Mouse (Mus musculus) layer of hippocampus, postnatal 10 days (tissue): ENCODE data around the gene Aagab. TPM values are rescaled to one million over a fixed set of nuclear protein-coding genes. Genes with fewer than 3 reads are reported as not detected.
A peak's percentile ranks its signal among the peaks of the same experiment; 100 is the strongest.

ENCODE experiments used
- DNase-seq, 2 experiments: peaks; one replicate each; pipeline ENCODE4 v3.0.0; 2021; ENCODE audit warnings: low spot score in 2 of 2
- total RNA-seq, 2 experiments: library from RNA; stranded (reverse); gene quantifications; 2 replicates each; pipeline ENCODE4 v1.2.3; 2021

The Aagab gene
- total RNA-seq, 2 experiments from 2014 or later, result 47.9 to 52.6 TPM

DNA sequence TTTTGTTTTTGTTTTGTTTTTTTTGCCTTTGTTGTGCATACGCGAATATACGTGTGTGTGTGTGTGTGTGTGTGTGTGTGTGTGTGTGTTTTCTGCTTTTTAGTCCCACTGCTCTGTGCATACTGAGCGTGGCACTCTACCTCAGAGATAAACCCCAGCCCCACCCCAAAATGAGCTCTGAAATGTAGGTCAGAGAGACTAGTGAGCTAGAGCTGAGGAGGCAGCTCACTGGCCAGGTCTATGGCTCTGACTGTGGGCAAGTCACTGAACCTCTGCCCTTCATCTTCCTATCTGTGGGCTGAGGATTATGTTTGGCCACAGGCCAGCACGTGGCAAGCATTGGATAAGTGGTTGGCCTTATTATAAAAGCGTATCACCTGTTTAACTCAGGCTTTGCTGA is 1.4 kb downstream of the Aagab start:
- DNase-seq, result no peak

DNA sequence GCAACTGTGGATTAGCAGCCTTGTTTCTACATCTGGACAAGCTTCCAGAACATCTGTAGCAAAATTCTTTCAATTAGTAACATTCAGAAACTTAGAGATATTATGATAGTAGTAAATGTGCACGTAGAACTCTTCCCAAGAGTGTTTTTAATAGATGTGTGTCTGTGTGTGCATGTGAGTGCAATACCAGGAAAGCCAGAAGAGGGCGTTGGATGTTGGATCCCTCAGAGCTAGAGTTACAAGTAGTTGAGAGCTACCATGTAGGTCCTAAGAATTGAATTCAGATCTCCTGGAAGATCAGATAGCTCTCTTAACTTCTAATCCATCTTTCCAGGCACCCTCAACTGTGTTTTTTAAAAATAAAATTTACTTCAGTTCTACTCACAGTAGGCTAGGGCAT is 4.1 kb downstream of the Aagab start:
- DNase-seq, result no peak

DNA sequence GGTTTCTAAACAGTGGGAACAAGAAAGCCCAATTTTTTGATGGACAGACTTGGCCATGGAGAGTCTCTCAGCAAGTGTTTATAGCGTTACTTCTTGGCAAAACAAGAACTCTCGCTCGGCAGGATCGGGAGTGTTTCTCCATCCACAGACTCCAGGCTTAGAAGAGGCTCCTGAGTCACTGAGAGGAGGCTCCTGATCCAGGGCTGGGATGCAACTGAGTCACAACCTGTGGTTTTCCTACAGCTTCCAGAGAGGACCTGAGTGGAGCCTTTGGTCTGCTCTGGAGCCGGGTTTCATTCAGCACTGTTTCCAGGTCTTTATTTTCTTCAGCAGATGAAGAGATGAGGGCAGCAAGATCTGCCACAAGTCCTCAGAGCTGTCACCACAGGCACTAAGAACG is 5.5 kb downstream of the Aagab start:
- no peak for DNase-seq

DNA sequence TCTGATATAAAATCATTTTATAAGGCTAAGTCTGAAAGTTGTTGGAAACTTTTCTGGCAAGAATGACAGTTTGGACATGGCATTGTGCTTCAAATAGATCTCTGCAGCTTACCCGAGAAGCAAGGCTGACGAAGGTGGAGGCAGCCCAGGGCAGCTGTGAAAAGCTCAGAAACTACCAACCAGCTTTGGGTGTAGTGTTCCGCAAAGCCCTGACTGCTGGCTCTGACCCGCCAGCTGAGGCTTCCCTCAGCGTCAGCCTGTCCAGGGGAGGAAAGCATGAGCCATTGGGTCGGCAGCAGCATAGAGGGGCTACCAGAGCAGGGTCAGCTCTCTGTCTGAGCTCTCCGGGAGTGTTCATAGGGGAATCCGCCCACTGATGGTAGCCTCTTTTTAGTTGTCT is 6.8 kb downstream of the Aagab start:
- DNase-seq, result no peak

DNA sequence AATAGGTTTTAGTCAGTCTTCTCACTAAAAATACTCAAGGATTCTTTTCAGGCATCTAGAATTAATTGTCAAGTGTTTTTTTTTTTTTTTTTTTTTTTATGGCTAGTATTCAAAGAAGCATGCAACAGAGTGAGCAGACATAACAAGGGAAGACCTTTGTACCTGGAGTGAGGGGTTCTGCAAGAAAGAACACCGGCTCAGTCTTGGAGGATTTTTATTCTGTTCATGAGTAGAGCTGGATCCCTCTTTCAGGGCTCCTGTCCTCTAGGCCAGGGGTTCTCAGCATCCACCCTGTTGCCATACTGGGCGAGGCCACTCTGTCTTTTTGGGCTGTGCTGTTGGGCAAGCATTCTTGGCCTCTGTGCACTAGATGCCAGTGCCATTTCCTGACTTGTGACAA is 7.3 kb downstream of the Aagab start:
- DNase-seq, result no peak

DNA sequence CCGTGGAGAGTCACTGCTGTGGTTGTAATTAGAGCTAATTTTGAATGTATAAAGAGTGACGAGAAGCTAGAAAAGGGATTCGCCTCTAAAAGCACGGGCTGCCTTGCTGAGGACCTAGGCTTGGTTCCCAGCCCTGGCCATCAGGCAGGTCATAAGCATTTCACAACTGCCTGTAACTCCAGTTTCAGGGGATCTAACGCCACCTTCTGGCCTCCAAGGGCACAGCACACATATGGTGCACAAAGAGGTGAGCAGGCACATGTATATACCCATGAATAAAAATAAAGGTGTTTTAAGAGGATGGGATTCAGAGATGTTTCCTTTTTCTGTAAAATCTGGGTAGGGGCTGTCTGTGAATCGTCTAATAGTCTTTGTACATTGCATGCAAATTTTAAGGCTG is 7.8 kb downstream of the Aagab start:
- no peak for DNase-seq

DNA sequence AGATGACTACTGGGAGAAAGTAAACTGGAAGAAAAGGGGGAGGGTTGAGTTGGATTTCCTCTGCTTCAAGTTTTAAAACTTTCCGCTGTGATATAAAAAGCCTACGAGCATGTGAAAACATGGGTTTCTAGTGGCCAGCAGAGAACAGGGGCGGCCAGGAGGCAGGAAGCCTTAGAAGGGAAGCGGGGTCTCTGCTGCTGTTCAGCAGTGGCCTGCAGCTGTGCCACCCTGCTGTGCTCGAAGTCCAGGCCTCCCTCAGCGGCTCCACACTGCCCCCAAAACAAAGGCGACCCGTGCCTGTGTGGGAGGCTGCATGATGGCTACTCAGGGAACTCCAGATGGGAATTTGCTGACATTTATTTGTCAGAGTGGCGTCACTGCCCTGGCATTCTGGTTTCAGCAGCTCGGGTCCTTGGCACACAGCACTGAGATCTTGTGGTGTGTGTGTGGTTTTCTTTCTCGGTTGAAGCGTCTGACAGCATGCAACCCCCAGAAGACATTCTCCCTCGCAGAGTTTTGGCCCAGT is 8.4 kb downstream of the Aagab start:
- DNase-seq, result peak in 1 of 2 experiments; percentile 34

DNA sequence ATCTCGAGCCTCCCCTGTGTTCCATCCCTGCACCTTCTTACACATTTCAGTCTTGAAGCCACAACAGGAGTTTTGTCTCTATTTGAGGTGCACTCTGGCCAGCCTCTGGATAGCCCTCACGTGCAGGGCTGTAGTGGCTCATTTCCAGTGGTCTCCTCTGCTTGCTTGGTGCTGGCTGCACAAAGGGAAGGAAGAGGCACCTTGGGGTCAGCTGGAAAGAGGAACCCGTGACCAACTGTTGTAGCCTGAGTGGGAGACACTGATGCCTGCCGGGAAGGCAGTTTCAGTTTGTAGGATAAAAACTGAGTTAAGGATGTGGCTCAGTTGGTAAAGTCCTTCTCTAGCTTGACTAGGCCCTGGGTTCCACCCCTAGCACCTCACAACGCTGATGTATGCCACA is 9.5 kb downstream of the Aagab start:
- no peak for DNase-seq

DNA sequence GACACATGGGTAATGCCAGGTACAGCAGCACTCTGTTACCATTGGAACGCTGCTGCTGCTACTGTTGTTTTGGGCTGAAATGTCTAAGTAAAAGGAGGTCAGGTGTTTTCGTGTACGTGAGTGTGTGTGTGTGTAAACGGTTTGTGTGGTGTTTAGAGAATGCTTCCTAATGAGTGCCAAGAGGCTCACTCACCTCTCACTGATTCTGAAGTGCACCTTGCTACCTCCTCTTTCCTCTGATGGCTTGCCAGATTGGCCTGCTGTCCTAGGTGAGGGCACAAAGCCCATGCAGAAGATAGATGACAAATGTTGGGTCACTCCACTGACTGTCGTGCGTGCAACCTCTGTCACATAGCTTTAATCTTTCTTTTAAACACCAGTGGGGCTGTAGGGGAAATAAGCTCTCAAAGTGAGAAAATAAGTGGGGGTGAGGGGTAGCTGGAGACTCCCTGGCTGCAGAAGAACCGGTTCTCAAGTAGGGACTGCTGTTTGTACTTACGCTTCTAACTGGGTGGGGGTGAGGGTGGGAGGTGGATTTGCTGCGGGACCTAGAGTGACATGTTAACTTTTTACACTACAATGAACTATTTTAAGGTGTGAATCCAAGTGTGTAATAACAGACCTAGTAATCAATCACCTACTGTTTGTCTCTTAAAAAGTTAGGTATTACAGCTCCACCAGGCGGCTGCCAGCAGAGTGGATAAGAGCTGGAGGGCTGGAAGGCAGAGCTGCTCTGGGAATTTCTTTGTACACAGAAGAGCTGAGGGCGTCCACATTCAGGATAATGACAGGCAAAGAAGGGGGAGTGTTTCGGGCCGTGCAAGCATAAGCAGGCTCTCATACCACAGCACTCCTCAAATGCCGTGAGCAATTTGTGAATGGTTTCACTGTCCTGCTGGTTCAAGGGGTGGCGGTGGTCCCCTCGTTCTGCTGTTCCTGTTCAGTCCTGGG is 10.4 kb downstream of the Aagab start:
- no peak for DNase-seq

DNA sequence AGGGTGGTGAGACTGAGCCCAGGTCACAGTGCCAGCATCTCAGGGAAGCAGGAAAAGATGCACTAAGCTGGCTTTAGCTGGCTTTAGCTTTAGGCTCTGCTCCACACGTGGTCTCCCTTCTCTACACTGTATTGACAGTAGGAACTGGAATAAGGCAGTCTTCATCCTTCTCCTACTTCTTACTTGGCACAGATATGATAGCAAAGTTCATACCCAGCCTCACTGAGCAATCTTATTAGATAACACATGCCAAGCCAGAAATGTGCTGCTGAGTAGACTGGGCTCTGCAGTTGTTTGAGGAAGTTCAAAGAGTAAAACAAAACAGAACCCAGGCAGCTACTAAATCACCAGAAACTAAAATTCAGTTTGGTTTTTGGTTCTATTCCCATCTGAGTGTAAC is 11.1 kb downstream of the Aagab start:
- DNase-seq, result no peak

DNA sequence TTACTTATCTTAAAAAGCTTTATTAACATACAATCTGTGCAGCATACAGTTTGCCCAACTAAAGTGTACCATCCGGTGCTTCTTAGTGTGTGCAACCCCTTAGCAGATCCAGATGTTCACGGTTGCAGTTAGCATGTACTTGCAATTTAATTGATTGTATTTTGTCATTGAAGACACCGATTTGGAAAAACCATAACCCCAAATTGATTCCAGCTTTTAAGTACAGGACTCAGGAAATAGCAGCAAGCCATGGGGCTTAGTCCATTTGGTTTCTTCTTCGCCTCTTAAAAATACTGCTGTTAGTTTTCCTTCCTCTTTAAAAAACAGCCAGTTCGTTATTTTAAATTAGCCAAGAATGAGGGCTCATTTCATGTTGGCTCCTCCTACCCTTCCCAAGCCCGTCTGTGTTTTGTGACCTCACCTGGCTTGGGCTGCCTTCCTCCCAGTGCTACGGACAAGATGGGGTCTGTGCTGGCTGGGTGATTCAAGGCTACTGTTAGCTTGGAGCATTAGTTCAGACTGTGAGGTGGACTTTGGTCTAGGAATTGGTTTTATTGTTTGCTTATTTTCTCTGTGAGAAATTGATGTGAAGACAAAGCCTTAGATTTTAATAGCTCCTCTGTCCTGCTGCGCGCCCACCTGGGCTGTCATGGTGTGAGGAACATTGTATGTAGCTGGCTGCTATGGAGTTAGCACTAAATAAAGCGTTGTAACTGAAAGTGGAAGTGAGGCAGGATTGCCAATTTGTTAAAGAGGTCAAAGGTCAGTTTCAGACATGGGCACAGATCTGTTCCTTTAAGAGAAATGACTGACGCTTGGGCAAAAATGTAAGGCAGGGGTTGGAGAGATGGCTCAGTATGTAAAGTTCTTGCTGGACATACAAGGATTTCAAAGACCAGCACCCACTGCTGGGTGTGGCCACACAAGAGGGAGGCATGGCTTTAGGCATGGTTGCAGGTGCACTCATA is 11.8 kb downstream of the Aagab start:
- no peak for DNase-seq

DNA sequence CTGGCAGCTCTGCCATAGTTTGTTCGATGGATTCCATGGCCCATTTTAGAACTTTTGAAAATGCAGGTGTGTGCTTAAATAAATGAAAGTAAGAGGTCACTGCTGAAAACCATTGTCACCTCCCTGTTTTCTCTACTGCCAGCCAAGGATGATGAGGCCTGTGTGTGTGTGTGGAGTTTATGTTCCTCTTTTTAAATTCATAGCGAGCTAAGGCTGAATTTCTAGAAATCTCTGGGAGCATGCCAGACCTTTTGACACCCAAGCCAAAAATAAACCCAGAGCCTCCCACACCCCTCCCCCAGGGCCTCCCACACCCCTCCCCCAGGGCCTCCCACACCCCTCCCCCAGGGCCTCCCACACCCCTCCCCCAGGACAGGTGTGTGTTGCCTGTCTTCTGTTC is 15.5 kb downstream of the Aagab start:
- DNase-seq, result no peak

DNA sequence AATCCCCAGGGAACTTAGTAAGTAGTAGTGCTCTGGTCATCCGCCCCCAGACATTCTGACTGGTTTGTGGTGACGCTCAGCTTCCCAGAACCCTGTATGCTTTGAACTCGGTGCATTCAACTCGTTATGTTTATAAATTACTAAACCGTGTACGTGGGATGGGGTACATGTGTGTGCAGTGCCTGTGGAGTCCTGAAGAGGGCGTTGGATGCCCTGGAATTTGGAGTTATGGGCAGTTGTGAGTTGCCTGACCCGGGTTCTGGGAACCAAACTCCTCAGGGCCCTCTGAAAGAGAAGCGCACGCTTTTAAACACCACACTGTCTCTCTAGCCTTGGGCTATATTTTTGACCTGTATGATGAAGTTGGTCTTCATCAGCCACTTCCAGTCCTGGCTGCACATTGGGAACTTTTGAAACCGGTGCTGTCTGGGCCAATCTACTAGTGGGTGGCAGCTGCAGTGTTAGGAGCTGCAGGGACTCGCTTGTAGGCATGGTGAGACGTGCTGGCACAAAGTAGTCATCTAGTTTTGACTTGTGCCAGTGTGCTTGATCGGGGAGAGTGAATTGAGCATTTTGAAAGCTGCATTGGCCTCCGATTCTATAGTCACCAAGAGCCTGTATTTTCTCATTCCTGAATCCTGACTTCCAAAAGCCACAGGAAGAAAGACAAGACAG is 21.6 kb downstream of the Aagab start:
- no peak for DNase-seq

DNA sequence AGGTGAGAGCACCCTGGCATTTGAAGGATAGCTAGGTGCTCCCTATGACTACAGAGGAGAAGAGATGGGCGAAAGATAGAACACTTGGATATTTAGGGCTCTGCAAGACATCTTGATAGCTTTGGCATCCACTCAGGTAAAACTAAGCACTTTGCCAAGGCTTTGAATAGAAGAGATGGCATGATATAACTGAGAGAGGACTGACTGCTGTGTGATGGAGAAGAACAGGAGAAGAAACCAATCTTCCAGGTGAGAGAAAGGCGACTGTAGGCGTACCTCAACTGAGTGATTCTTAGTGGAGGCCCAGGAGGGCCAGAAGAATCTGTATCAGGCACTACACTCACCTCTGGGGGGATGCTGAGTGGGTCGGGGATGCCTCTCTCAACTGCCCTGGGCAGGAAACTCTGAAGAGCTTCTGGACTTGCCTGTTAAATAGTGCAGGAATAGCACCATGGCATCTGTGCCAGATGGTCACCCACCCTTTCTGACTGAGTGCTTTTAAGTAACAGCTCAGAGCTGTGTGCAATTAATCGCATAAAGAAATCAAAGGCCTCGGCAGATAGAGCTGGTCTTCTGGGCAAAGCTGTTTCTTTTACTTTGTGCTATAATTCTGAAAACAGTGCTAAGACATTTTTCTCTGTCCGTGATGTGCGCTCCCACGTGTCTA is 22.8 kb downstream of the Aagab start:
- no peak for DNase-seq

DNA sequence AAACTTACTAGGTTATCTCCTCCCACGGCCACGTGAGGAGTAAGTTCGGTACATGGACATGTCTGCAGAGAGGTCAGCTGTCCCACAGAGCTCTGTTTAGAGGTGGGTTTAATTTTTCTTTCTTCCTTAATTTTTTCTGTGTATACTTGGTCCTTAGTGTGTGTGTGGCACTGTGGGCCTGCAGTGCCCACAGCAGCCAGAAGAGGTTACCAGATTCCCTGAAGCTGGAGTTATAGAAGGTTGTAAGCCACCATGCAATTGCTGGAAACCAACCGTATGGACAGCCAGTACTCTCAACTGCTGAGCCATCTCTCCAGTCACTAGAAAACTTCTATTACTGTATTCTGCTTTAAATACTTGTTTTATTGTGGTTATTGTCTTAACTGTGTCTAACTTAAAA is 29.6 kb downstream of the Aagab start:
- no peak for DNase-seq

DNA sequence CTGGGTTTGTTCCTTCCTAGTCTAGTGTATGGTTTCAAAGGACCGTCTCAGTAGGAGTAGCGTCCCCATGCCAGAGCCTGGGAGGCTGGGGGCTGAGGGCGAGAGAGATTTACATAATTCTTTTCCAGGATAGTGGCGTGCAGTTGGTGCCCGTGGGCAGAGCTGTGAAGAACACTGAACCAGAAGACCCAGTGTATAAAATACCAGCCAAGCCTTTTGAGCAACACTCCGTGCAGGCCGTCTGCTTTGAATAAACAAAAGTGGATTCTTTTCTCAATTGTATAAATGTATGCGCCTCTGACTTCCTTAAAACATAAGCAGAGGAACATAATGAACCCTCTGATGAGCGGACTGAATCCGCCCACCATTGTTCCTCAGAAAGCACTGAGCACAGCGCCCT is 30.5 kb downstream of the Aagab start:
- DNase-seq, result no peak

DNA sequence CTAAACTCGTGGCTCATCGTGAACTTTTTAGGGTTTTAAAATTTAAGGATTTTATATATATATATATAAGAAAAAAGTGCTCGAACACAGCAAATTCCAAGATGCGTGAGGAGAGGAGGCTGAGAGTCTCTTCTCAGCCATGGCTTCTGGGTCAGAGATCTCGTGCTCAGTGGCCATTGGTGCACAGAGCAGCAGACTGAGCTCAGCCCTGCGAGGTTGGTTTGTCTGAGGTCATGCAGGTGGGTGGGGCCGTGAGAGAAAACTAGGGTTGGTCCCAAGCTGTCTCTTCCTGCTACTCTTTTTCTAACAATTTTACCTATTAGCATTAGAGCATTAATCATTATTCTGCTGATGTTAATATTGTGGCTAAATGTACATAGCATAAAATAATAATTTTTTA is 30.9 kb downstream of the Aagab start:
- no peak for DNase-seq

DNA sequence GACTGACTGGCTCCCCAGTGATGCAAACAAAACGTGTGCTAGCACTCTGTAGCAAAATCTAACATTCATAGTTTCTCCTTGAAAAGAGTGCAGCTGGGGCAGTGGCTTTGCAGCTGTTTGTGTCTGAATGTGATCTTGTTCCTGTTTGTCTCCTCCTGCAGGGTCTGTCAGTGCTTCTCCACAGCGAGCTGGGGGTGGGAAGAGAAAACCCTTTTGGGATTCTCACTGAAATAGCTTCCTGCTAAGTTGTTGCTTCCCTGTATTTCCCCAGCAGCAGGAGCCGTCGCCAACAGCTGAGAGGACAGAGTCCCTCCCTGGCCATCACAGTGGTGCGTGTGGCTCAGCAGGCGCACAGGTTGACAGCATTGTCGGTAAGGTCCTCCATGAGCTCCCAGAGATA is 33.7 kb downstream of the Aagab start:
- DNase-seq, result peak in 1 of 2 experiments; percentile 12

DNA sequence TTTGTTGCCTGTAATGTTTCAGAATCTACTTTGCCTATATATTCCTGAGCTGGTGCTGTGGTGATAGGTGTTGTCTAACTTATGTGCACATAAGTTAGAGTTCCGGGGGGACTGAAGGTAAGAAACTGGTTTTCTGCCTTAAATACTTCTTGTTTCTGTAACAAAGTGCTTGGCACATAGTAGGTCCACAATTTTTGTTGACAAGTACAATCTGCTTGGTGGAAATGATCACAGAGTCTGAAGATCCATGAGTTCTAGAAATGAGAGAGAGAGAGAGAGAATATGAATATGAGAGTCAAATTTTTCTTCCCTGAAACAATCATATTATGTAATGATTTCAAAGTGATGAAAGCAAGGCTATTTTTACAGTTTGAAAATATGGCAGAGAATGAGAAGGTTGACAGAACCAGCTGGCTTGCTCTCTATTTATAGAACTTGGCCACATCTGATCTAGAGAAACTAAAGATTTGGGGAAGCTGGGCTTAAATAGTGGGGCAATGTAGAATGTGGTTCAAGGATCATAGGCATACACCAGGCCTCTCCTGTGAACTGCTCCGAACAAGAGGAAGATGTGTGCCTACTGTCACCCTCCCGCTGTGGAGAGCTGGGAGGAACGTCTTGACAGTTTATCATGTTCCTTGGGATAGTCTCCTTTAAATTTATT is 39.7 kb downstream of the Aagab start:
- no peak for DNase-seq

DNA sequence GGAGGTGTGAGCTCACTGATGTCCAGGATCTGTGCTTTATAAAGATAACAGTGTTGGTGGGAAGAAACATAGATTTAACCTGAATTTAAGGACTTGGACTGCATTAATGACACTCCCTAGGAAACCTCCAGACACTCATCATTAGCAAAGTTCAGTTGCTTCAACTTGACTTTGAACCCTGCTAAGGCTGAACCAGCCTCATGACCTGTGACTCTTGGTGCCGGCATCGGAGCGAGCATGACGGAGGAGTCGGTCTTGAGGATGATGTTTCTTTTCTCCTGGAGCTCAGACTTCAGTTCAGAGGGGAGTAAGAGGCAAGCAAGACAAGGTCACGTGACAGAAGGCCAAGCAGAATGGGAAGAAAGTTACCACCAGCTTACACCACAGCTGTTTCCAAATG is 41.6 kb downstream of the Aagab start:
- DNase-seq, result no peak
